In the genomic region with DNA sequence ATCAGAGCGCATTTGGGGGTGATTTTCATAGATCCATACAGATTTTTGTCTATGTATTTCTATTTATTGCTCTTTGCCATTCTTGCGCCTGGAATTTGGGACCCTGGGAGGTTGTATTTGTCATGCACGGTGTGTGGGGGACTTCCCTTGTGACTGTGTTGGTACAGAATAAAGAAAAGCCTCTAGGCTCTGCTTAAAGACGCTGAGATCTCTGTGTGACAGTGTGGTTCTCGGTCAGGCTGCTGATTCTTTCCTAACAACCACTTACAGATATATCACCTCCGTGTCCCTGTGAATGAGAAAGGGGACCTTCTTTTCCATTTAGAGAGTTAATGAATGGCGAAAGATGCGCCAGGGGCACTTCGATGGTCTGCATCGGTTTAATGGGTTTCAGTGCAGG, we compare ENCODE assay signal across 9 mouse cellular contexts. TPM values are rescaled to one million over a fixed set of nuclear protein-coding genes. Genes with fewer than 3 reads are reported as not detected.
A peak's percentile ranks its signal among the peaks of the same experiment; 100 is the strongest.
DNase-seq lines count a peak whose midpoint lies in the region; ATAC-seq and TF ChIP-seq lines count a peak whose summit lies in the region.
"Had no signal": no experiment of that assay in that cellular context is flagged by ENCODE, and none has a peak within 500 bp of the region (broad histone marks: within the 10 kb centered on the region; RNA-seq: fewer than 3 reads in every experiment).

No protein-coding gene starts in this region.

- no peaks in the 10 kb centered on the region for H3K4me1 ChIP-seq in heart, adult 2 months (ENCODE audit: control insufficient read depth, insufficient read depth, low read length)
- 0 out of 2 replicates have a peak, but pooled peaks cover 4% of the 10 kb centered on the region for H3K4me1 ChIP-seq in embryonic facial prominence, embryonic 12.5 days
- no peaks in the 10 kb centered on the region for H3K4me1 ChIP-seq in hindbrain, embryonic 16.5 days (ENCODE audit: control insufficient read depth, insufficient read depth, low read depth, low read length)
- H3K4me1 ChIP-seq in midbrain, embryonic 13.5 days (replicated peaks) = peaks cover 15% of the 10 kb centered on the region

- WGBS in heart, adult 2 months = 28% methylated on average over 10 of the region's 10 CpGs
- 11% methylated on average over 10 of the region's 10 CpGs for WGBS in embryonic facial prominence, embryonic 12.5 days
- 14% methylated on average over 10 of the region's 10 CpGs for WGBS in hindbrain, embryonic 16.5 days
- 8% methylated on average over 10 of the region's 10 CpGs for WGBS in midbrain, embryonic 13.5 days

- H3K79me2 ChIP-seq in heart, adult 2 months (replicated peaks; ENCODE audit: control insufficient read depth, insufficient read depth, low read length) = no peaks in the 10 kb centered on the region

- H3K9me3 ChIP-seq in embryonic facial prominence, embryonic 12.5 days = no peaks in the 10 kb centered on the region
- no peaks in the 10 kb centered on the region for H3K9me3 ChIP-seq in hindbrain, embryonic 16.5 days (ENCODE audit: control insufficient read depth, low read length)
- no peaks in the 10 kb centered on the region for H3K9me3 ChIP-seq in midbrain, embryonic 13.5 days

- peak overlapping the region; percentile 40 for H3K4me3 ChIP-seq in heart, adult 2 months
- H3K4me3 ChIP-seq in embryonic facial prominence, embryonic 12.5 days = peak overlapping the region; percentile 38
- H3K4me3 ChIP-seq in hindbrain, embryonic 16.5 days (ENCODE audit: low read length) = peak overlapping the region; percentile 18
- peak overlapping the region; percentile 25 for H3K4me3 ChIP-seq in midbrain, embryonic 13.5 days (replicated peaks)

- H3K4me2 ChIP-seq in embryonic facial prominence, embryonic 12.5 days (replicated peaks) = peak overlapping the region; percentile 54
- H3K4me2 ChIP-seq in hindbrain, embryonic 16.5 days (ENCODE audit: low read length) = peak overlapping the region; percentile 33
- peak overlapping the region; percentile 51 for H3K4me2 ChIP-seq in midbrain, embryonic 13.5 days (replicated peaks)

- intact Hi-C loops in heart, adult 2 months (cut with DNase I) = no loop called here
- intact Hi-C loops in heart, postnatal 25 days (cut with DNase I) = no loop called here

- no peak for TF ChIP-seq POLR2A in heart, adult 2 months (IDR thresholded peaks at IDR 0.05; ENCODE audit: insufficient read depth, low read depth, low read length)

- H3K27me3 ChIP-seq in heart, adult 2 months (ENCODE audit: control insufficient read depth, insufficient read depth, low read length) = no peaks in the 10 kb centered on the region
- no peaks in the 10 kb centered on the region for H3K27me3 ChIP-seq in embryonic facial prominence, embryonic 12.5 days
- H3K27me3 ChIP-seq in hindbrain, embryonic 16.5 days (replicated peaks; ENCODE audit: control insufficient read depth, insufficient read depth, low read length) = no peaks in the 10 kb centered on the region
- H3K27me3 ChIP-seq in midbrain, embryonic 13.5 days = peaks cover 26% of the 10 kb centered on the region

- H3K36me3 ChIP-seq in heart, adult 2 months (ENCODE audit: control insufficient read depth, insufficient read depth, low read length) = peaks cover 4% of the 10 kb centered on the region; the same call in 1 of the 2 replicates
- no peaks in the 10 kb centered on the region for H3K36me3 ChIP-seq in embryonic facial prominence, embryonic 12.5 days
- no peaks in the 10 kb centered on the region for H3K36me3 ChIP-seq in hindbrain, embryonic 16.5 days (ENCODE audit: control insufficient read depth, insufficient read depth, low read length)
- no peaks in the 10 kb centered on the region for H3K36me3 ChIP-seq in midbrain, embryonic 13.5 days

- no peak for DNase-seq in heart, adult 2 months
- DNase-seq in heart, postnatal 25 days (ENCODE audit: low spot score) = no peak
- no peak for DNase-seq in yolk sac, embryonic 10.5 days (ENCODE audit: low spot score)
- no peak for DNase-seq in thymus, postnatal 4 days

- peak overlapping the region; percentile 62 for H3K27ac ChIP-seq in heart, adult 2 months
- 0 out of 2 replicates have a peak overlapping the region, but pooled peaks have one; percentile 41 for H3K27ac ChIP-seq in embryonic facial prominence, embryonic 12.5 days
- H3K27ac ChIP-seq in hindbrain, embryonic 16.5 days (ENCODE audit: low read depth, low read length) = no peak overlapping the region
- H3K27ac ChIP-seq in midbrain, embryonic 13.5 days = peak overlapping the region; percentile 5; the same call in 1 of the 2 replicates

- no peak for TF ChIP-seq EP300 in heart, adult 2 months (IDR thresholded peaks at IDR 0.05; ENCODE audit: insufficient read depth, low read depth, low read length)

- peak overlapping the region; percentile 68 for H3K9ac ChIP-seq in heart, adult 2 months (ENCODE audit: low read depth, low read length)
- H3K9ac ChIP-seq in embryonic facial prominence, embryonic 12.5 days = peak overlapping the region; percentile 48
- H3K9ac ChIP-seq in hindbrain, embryonic 16.5 days (ENCODE audit: low read depth, low read length) = peak overlapping the region; percentile 29; the same call in 1 of the 2 replicates
- 0 out of 2 replicates have a peak overlapping the region, but pooled peaks have one; percentile 39 for H3K9ac ChIP-seq in midbrain, embryonic 13.5 days (replicated peaks)

- no peak for ATAC-seq in embryonic facial prominence, embryonic 12.5 days (ENCODE audit: insufficient number of reproducible peaks, insufficient read depth, low FRiP score, low TSS enrichment)
- no peak for ATAC-seq in hindbrain, embryonic 16.5 days
- no peak for ATAC-seq in midbrain, embryonic 13.5 days
- no peak for ATAC-seq in CD4-positive, CD25-positive, alpha-beta regulatory T cell, adult 4 months
- ATAC-seq: inflammation-experienced regulatory T-cells, adult 6 months had no signal

- no peak for TF ChIP-seq CTCF in heart, adult 2 months (IDR thresholded peaks at IDR 0.05)

RNA-seq across cellular contexts. Expression of gene Asb4, which starts 7.8 kb away (rescaled TPM):
- 1 to 10 TPM; 4.4 to 5.0 TPM for total RNA-seq in heart, adult 2 months (2021)
- polyA plus RNA-seq in heart, adult 2 months (2012; rRNA removed) = 3.1 and 8.1 TPM in 2 replicates
- total RNA-seq in heart, postnatal 25 days (2021) = 1 to 10 TPM; 6.2 to 9.7 TPM
- polyA plus RNA-seq in embryonic facial prominence, embryonic 12.5 days (2016; fragmentation: Nextera tagmentation; extraction: Ambion mirVana) = 60.3 and 66.7 TPM in 2 replicates
- 15.4 and 16.9 TPM in 2 replicates for polyA plus RNA-seq in hindbrain, embryonic 16.5 days (2015; fragmentation: Nextera tagmentation; extraction: Ambion mirVana)
- 17.6 and 18.6 TPM in 2 replicates for polyA plus RNA-seq in midbrain, embryonic 13.5 days (2015; fragmentation: Nextera tagmentation; extraction: Ambion mirVana)
- polyA plus RNA-seq in CD4-positive, CD25-positive, alpha-beta regulatory T cell, adult 4 months (2017; shearing (Covaris generic)) = under 1 TPM in 1 of 2 experiments, not detected in 1; 0.40 TPM
